Mouse (Mus musculus): ENCODE measurements around the gene Tarbp2. TPM values are rescaled to one million over a fixed set of nuclear protein-coding genes. Genes with fewer than 3 reads are reported as not detected.

Tarbp2 gene
- polyA plus RNA-seq, 1 experiment: 121 TPM

- H3K4me1 ChIP-seq (ENCODE audit: control insufficient read depth, insufficient read depth, low read length): peaks cover 22% of the 10 kb centered on the region
- WGBS: 35% methylated on average over 3 of the region's 3 CpGs
- TF ChIP-seq CTCF (IDR thresholded peaks at IDR 0.05; ENCODE audit: borderline replicate concordance, insufficient read depth, low read depth, low read length) (no peak), POLR2A (IDR thresholded peaks at IDR 0.05; ENCODE audit: borderline replicate concordance, insufficient read depth, low read length) (no peak)
- no peak overlapping the region for H3K4me3 ChIP-seq (replicated peaks; ENCODE audit: insufficient read depth, low read depth, low read length)
- no peaks in the 10 kb centered on the region for H3K27me3 ChIP-seq (ENCODE audit: control insufficient read depth, insufficient read depth, low read length)
- DNase-seq: no peak
- H3K27ac ChIP-seq (ENCODE audit: insufficient read depth, low read length): no peak overlapping the region
Observed at GRCm38 (mm10) chr15:102513004-102513403, 5.0 kb upstream of the Tarbp2 start.

GRCm38 (mm10) chr15:102515261-102515660 is 2.7 kb upstream of the Tarbp2 start:
- Histone ChIP-seq H3K27ac (ENCODE audit: insufficient read depth, low read length) (no peak overlapping the region), H3K27me3 (ENCODE audit: control insufficient read depth, insufficient read depth, low read length) (no peaks in the 10 kb centered on the region), H3K4me3 (replicated peaks; ENCODE audit: insufficient read depth, low read depth, low read length) (peak overlapping the region; percentile 92), H3K4me1 (ENCODE audit: control insufficient read depth, insufficient read depth, low read length) (peaks cover 13% of the 10 kb centered on the region; the same call in 1 of the 2 replicates)
- 28% methylated on average over 2 of the region's 2 CpGs for WGBS
- no peak for TF ChIP-seq CTCF (IDR thresholded peaks at IDR 0.05; ENCODE audit: borderline replicate concordance, insufficient read depth, low read depth, low read length)
- no peak for TF ChIP-seq POLR2A (IDR thresholded peaks at IDR 0.05; ENCODE audit: borderline replicate concordance, insufficient read depth, low read length)
- DNase-seq: peak in 1 of 2 experiments; percentile 23

- Histone ChIP-seq H3K4me3 (replicated peaks; ENCODE audit: insufficient read depth, low read depth, low read length) (peak overlapping the region; percentile 92), H3K27me3 (ENCODE audit: control insufficient read depth, insufficient read depth, low read length) (no peaks in the 10 kb centered on the region), H3K27ac (ENCODE audit: insufficient read depth, low read length) (peak overlapping the region; percentile 69), H3K4me1 (ENCODE audit: control insufficient read depth, insufficient read depth, low read length) (peaks cover 18% of the 10 kb centered on the region; the same call in 1 of the 2 replicates)
- WGBS: 2% methylated on average over 4 of the region's 4 CpGs
- DNase-seq: peak in 1 of 2 experiments; percentile 53
- TF ChIP-seq CTCF (IDR thresholded peaks at IDR 0.05; ENCODE audit: borderline replicate concordance, insufficient read depth, low read depth, low read length) (no peak), POLR2A (IDR thresholded peaks at IDR 0.05; ENCODE audit: borderline replicate concordance, insufficient read depth, low read length) (no peak)
Observed at GRCm38 (mm10) chr15:102515791-102516190, 2.2 kb upstream of the Tarbp2 start.

GRCm38 (mm10) chr15:102516293-102516692 is 1.7 kb upstream of the Tarbp2 start:
- WGBS: under 1% methylated on average over 12 of the region's 12 CpGs
- TF ChIP-seq CTCF (IDR thresholded peaks at IDR 0.05; ENCODE audit: borderline replicate concordance, insufficient read depth, low read depth, low read length): 0 out of 2 replicates have a peak, but pooled peaks have one; percentile 1
- no peak for TF ChIP-seq POLR2A (IDR thresholded peaks at IDR 0.05; ENCODE audit: borderline replicate concordance, insufficient read depth, low read length)
- peak in 1 of 2 experiments; percentile 68 for DNase-seq
- Histone ChIP-seq H3K27me3 (ENCODE audit: control insufficient read depth, insufficient read depth, low read length) (no peaks in the 10 kb centered on the region), H3K4me1 (ENCODE audit: control insufficient read depth, insufficient read depth, low read length) (peaks cover 23% of the 10 kb centered on the region; the same call in 1 of the 2 replicates), H3K4me3 (replicated peaks; ENCODE audit: insufficient read depth, low read depth, low read length) (peak overlapping the region; percentile 92), H3K27ac (ENCODE audit: insufficient read depth, low read length) (peak overlapping the region; percentile 69)

GRCm38 (mm10) chr15:102516728-102517404 is 1.1 kb upstream of the Tarbp2 start, which contains the start of gene Map3k12:
Gene Map3k12 (minus strand): TSS chr15:102517064.
- peak within 1 kb of the TSS; percentile 92 for H3K27ac ChIP-seq (ENCODE audit: insufficient read depth, low read length)
- peaks cover 27% of the 10 kb centered on the region for H3K4me1 ChIP-seq (ENCODE audit: control insufficient read depth, insufficient read depth, low read length)
- under 1% methylated on average over 43 of the region's 43 CpGs for WGBS

GRCm38 (mm10) chr15:102517631-102517975 is 389 bp upstream of the Tarbp2 start:
- peak; percentile 98 for TF ChIP-seq POLR2A (IDR thresholded peaks at IDR 0.05; ENCODE audit: borderline replicate concordance, insufficient read depth, low read length)
- no peak for TF ChIP-seq CTCF (IDR thresholded peaks at IDR 0.05; ENCODE audit: borderline replicate concordance, insufficient read depth, low read depth, low read length)
- H3K4me1 ChIP-seq (ENCODE audit: control insufficient read depth, insufficient read depth, low read length): peaks cover 23% of the 10 kb centered on the region
- 0% methylated on average over 10 of the region's 10 CpGs for WGBS
- H3K27me3 ChIP-seq (ENCODE audit: control insufficient read depth, insufficient read depth, low read length): no peaks in the 10 kb centered on the region
- H3K27ac ChIP-seq (ENCODE audit: insufficient read depth, low read length): peak overlapping the region; percentile 92
- no peak for DNase-seq
- H3K4me3 ChIP-seq (replicated peaks; ENCODE audit: insufficient read depth, low read depth, low read length): peak overlapping the region; percentile 92

More at GRCm38 (mm10) chr15:102516728-102517404, 1.1 kb upstream of the Tarbp2 start, which contains the start of gene Map3k12:
- TF ChIP-seq POLR2A (IDR thresholded peaks at IDR 0.05; ENCODE audit: borderline replicate concordance, insufficient read depth, low read length) (peak; percentile 47), CTCF (IDR thresholded peaks at IDR 0.05; ENCODE audit: borderline replicate concordance, insufficient read depth, low read depth, low read length) (no peak)
- DNase-seq: peak; percentile 89 to 90
- Histone ChIP-seq H3K27me3 (ENCODE audit: control insufficient read depth, insufficient read depth, low read length) (no peaks in the 10 kb centered on the region), H3K4me3 (replicated peaks; ENCODE audit: insufficient read depth, low read depth, low read length) (peak within 1 kb of the TSS; percentile 92)

- TF ChIP-seq CTCF (IDR thresholded peaks at IDR 0.05; ENCODE audit: borderline replicate concordance, insufficient read depth, low read depth, low read length): no peak
- TF ChIP-seq POLR2A (IDR thresholded peaks at IDR 0.05; ENCODE audit: borderline replicate concordance, insufficient read depth, low read length): no peak
- WGBS: 4% methylated on average over 9 of the region's 9 CpGs
- no peak for DNase-seq
Observed at GRCm38 (mm10) chr15:102518859-102519201, 838 bp downstream of the Tarbp2 start.

More at GRCm38 (mm10) chr15:102518859-102519201, 838 bp downstream of the Tarbp2 start:
- Histone ChIP-seq H3K4me1 (ENCODE audit: control insufficient read depth, insufficient read depth, low read length) (peaks cover 16% of the 10 kb centered on the region), H3K4me3 (replicated peaks; ENCODE audit: insufficient read depth, low read depth, low read length) (peak overlapping the region; percentile 91), H3K27me3 (ENCODE audit: control insufficient read depth, insufficient read depth, low read length) (no peaks in the 10 kb centered on the region), H3K27ac (ENCODE audit: insufficient read depth, low read length) (peak overlapping the region; percentile 87)
